Mouse (Mus musculus): ENCODE results near the gene Bbs9.

DNA sequence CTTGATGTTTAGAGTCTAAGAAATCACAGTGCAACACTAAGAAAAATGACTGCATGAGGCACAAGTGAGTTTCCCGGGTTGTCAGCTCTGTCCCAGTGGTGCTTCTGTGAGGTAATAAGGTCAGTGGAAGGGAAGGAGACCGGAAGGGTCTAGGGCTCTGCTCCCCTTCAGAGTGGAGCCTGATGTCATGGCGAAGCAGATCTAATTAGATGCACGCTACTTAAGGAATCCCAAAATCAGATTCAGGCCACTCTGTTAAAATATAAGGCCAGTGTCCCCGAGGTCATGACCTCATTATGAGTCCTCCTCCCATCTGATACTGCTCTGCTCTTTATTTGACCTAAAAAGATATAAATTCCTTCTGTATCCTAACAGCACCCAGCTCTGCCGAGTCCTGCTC is 361.5 kb downstream of the Bbs9 start:
- TF ChIP-seq POLR2A (IDR thresholded peaks at IDR 0.05; ENCODE audit: borderline replicate concordance, extremely low read depth, low read depth, low read length) (no peak), CTCF (IDR thresholded peaks at IDR 0.05; ENCODE audit: insufficient read depth, low read length) (no peak)
